Mouse (Mus musculus) forebrain, embryonic 15.5 days (tissue): ENCODE measurements around the gene Psmf1. TPM values are rescaled to one million over a fixed set of nuclear protein-coding genes. Genes with fewer than 3 reads are reported as not detected.

Experiments
- ATAC-seq: fragments of 200-750 bp; cut with Nextera tagmentation; replicated peaks from 2 replicates; pipeline ENCODE4 v1.8.0; 2017; ENCODE audit warnings: mild to moderate bottlenecking, moderate TSS enrichment, moderate library complexity
- H3K27ac ChIP-seq: fragments of 300-500 bp; sonication (generic); replicated peaks from 2 replicates; pipeline ENCODE4 v1.5.1; 2015; ENCODE audit warnings: mild to moderate bottlenecking, inconsistent platforms
- H3K27me3 ChIP-seq: fragments of 300-500 bp; sonication (generic); 2 replicates; pipeline ENCODE4 v1.6.1; 2015; ENCODE audit warnings: inconsistent platforms
- H3K36me3 ChIP-seq: fragments of 300-500 bp; sonication (generic); 2 replicates; pipeline ENCODE4 v1.6.1; 2015; ENCODE audit warnings: mild to moderate bottlenecking, inconsistent platforms
- H3K4me1 ChIP-seq: fragments of 300-500 bp; sonication (generic); 2 replicates; pipeline ENCODE4 v1.6.1; 2015; ENCODE audit warnings: inconsistent platforms
- H3K4me2 ChIP-seq: fragments of 300-500 bp; sonication (generic); replicated peaks from 2 replicates; pipeline ENCODE4 v1.6.1; 2015; ENCODE audit warnings: mild to moderate bottlenecking, inconsistent platforms
- H3K4me3 ChIP-seq: fragments of 300-500 bp; sonication (generic); 2 replicates; pipeline ENCODE4 v1.5.1; 2015; ENCODE audit warnings: mild to moderate bottlenecking, inconsistent platforms
- H3K9ac ChIP-seq: fragments of 300-500 bp; sonication (generic); replicated peaks from 2 replicates; pipeline ENCODE4 v1.6.1; 2015; ENCODE audit warnings: mild to moderate bottlenecking, inconsistent platforms
- H3K9me3 ChIP-seq: fragments of 300-500 bp; sonication (generic); 2 replicates; pipeline ENCODE4 v1.6.1; 2016; ENCODE audit warnings: inconsistent platforms
- WGBS: fragments of 180-500 bp; shearing (Covaris S2); methylation state at CpG from one replicate; pipeline ENCODE4 v1.1.7; 2015; ENCODE audit warnings: mixed read lengths; 5-methylcytosine and 5-hydroxymethylcytosine counted together
- polyA plus RNA-seq: library from polyadenylated mRNA; unstranded; fragments of >200 nt; fragmentation: Nextera tagmentation; extraction: Ambion mirVana; gene quantifications from 2 replicates; pipeline ENCODE4 v1.2.1, GENCODE M21; 2015

The Psmf1 gene
- polyA plus RNA-seq: 51.5 and 55.1 TPM in 2 replicates

- Histone ChIP-seq H3K4me3 (no peak within 1 kb of the TSS), H3K9ac (no peak within 1 kb of the TSS), H3K27me3 (peaks cover 4% of the 10 kb centered on the region; the same call in 1 of the 2 replicates), H3K4me1 (peaks cover 28% of the 10 kb centered on the region), H3K36me3 (no peaks in the 10 kb centered on the region), H3K9me3 (no peaks in the 10 kb centered on the region), H3K27ac (no peak within 1 kb of the TSS), H3K4me2 (no peak within 1 kb of the TSS)
- ATAC-seq: no peak
Measured at GRCm38 (mm10) chr2:151743845-151744244, at the start of gene Psmf1. TSS of gene Psmf1 (minus strand) at chr2:151744186.

DNA sequence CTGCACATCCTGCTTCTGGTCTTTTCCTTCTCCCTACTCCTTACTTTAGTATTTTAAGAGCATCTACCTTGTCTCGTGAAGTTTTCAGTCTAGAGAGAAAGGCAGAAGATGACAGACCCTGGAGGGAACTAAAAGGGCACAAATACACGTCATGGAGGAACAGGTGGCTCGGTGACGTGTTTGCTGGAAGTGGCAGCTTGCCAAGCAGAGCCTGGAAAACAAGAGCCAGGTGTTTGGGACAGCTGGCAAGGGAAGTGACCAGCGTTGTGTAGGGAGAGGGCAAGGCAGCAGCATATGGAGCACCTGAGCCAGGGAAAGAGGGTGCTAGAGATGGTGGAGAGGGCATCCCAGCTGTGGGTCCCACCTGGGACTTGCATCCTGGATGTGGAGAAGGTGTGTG, 47.2 kb upstream of the Psmf1 start:
- no peak overlapping the region for H3K9ac ChIP-seq
- no peaks in the 10 kb centered on the region for H3K27me3 ChIP-seq
- ATAC-seq: no peak
- no peak overlapping the region for H3K4me2 ChIP-seq
- 54% methylated on average over 5 of the region's 5 CpGs for WGBS
- no peak overlapping the region for H3K27ac ChIP-seq
- H3K36me3 ChIP-seq: no peaks in the 10 kb centered on the region
- H3K4me1 ChIP-seq: no peaks in the 10 kb centered on the region
- no peaks in the 10 kb centered on the region for H3K9me3 ChIP-seq
- H3K4me3 ChIP-seq: no peak overlapping the region

DNA sequence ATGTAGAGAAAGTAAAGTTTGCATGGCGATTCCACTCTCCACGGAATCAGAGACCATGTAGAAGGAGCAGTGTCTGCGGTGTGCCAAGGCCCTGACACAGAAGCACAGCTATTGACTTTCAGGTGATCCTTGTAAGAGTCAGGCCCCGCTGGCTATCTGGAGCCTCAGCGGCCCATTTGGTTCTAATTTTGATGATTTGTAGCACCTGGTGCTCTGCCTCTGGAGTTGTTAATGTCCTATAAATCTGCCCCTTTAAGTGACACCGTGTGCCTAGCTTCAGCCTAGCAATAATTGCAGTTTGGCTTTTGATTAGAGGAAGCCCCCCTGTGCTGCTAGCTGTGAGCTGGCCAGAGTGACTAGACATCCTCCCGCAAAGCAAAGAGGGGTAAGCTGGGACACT, 46.2 kb upstream of the Psmf1 start:
- no peak overlapping the region for H3K9ac ChIP-seq
- H3K4me3 ChIP-seq: no peak overlapping the region
- H3K27me3 ChIP-seq: no peaks in the 10 kb centered on the region
- no peak overlapping the region for H3K27ac ChIP-seq
- no peak overlapping the region for H3K4me2 ChIP-seq
- no peaks in the 10 kb centered on the region for H3K4me1 ChIP-seq
- H3K9me3 ChIP-seq: no peaks in the 10 kb centered on the region
- WGBS: 79% methylated on average over 7 of the region's 7 CpGs
- ATAC-seq: no peak
- no peaks in the 10 kb centered on the region for H3K36me3 ChIP-seq

GRCm38 (mm10) chr2:151788221-151788977, 44.4 kb upstream of the Psmf1 start:
- ATAC-seq: no peak
- H3K27me3 ChIP-seq: no peaks in the 10 kb centered on the region
- H3K9ac ChIP-seq: no peak overlapping the region
- H3K4me3 ChIP-seq: no peak overlapping the region
- no peaks in the 10 kb centered on the region for H3K36me3 ChIP-seq
- H3K27ac ChIP-seq: no peak overlapping the region
- WGBS: 85% methylated on average over 7 of the region's 7 CpGs
- no peaks in the 10 kb centered on the region for H3K9me3 ChIP-seq
- no peaks in the 10 kb centered on the region for H3K4me1 ChIP-seq
- H3K4me2 ChIP-seq: no peak overlapping the region

DNA sequence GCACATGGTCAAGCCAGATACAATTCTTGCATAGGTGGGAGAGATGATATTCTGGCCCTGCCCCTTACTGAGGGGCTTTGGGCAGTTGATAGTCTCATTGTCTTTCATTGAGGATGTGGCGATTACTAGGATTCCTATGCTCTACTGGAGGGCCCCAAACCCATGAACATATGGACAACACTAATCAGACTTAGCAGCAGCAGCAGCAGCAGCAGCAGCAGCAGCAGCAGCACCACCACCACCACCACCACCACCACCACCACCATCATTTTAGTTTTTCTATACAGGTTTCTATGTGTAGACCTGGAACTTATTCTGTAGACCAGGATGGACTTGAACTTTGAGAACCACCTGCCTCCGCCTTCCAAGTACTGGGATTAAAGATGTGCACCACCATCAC, 39.5 kb upstream of the Psmf1 start:
- no peak overlapping the region for H3K9ac ChIP-seq
- no peak for ATAC-seq
- no peak overlapping the region for H3K27ac ChIP-seq
- no peak overlapping the region for H3K4me2 ChIP-seq
- 84% methylated on average over 2 of the region's 2 CpGs for WGBS
- H3K4me1 ChIP-seq: no peaks in the 10 kb centered on the region
- no peaks in the 10 kb centered on the region for H3K36me3 ChIP-seq
- H3K4me3 ChIP-seq: no peak overlapping the region
- no peaks in the 10 kb centered on the region for H3K27me3 ChIP-seq
- no peaks in the 10 kb centered on the region for H3K9me3 ChIP-seq

- Histone ChIP-seq H3K4me1 (no peaks in the 10 kb centered on the region), H3K4me2 (no peak overlapping the region), H3K27ac (no peak overlapping the region), H3K9me3 (no peaks in the 10 kb centered on the region), H3K9ac (no peak overlapping the region), H3K4me3 (no peak overlapping the region), H3K27me3 (no peaks in the 10 kb centered on the region), H3K36me3 (no peaks in the 10 kb centered on the region)
- WGBS: 91% methylated on average over 3 of the region's 3 CpGs
- no peak for ATAC-seq
Measured at GRCm38 (mm10) chr2:151777366-151777765, 33.4 kb upstream of the Psmf1 start.

GRCm38 (mm10) chr2:151773476-151773875, 29.5 kb upstream of the Psmf1 start:
- WGBS: 84% methylated on average over 8 of the region's 8 CpGs
- no peaks in the 10 kb centered on the region for H3K9me3 ChIP-seq
- no peak for ATAC-seq
- no peaks in the 10 kb centered on the region for H3K27me3 ChIP-seq
- no peak overlapping the region for H3K4me2 ChIP-seq
- no peaks in the 10 kb centered on the region for H3K36me3 ChIP-seq
- H3K4me3 ChIP-seq: no peak overlapping the region
- H3K9ac ChIP-seq: no peak overlapping the region
- no peaks in the 10 kb centered on the region for H3K4me1 ChIP-seq
- no peak overlapping the region for H3K27ac ChIP-seq

- no peak overlapping the region for H3K4me2 ChIP-seq
- no peak overlapping the region for H3K9ac ChIP-seq
- WGBS: 75% methylated on average over 4 of the region's 4 CpGs
- H3K27me3 ChIP-seq: no peaks in the 10 kb centered on the region
- no peak for ATAC-seq
- H3K4me3 ChIP-seq: no peak overlapping the region
- no peaks in the 10 kb centered on the region for H3K9me3 ChIP-seq
- no peaks in the 10 kb centered on the region for H3K4me1 ChIP-seq
- no peak overlapping the region for H3K27ac ChIP-seq
- no peaks in the 10 kb centered on the region for H3K36me3 ChIP-seq
Measured at GRCm38 (mm10) chr2:151772169-151772568, 28.2 kb upstream of the Psmf1 start.

- Histone ChIP-seq H3K27ac (no peak overlapping the region), H3K36me3 (no peaks in the 10 kb centered on the region), H3K4me1 (peaks cover 5% of the 10 kb centered on the region; the same call in 1 of the 2 replicates), H3K9ac (no peak overlapping the region), H3K9me3 (no peaks in the 10 kb centered on the region), H3K27me3 (no peaks in the 10 kb centered on the region), H3K4me3 (no peak overlapping the region), H3K4me2 (no peak overlapping the region)
- no peak for ATAC-seq
- 89% methylated on average over 2 of the region's 2 CpGs for WGBS
Measured at GRCm38 (mm10) chr2:151764557-151764956, 20.6 kb upstream of the Psmf1 start.

GRCm38 (mm10) chr2:151758806-151759353, 14.9 kb upstream of the Psmf1 start:
- no peaks in the 10 kb centered on the region for H3K27me3 ChIP-seq
- WGBS: 58% methylated on average over 1 of the region's 1 CpGs
- no peak for ATAC-seq

GRCm38 (mm10) chr2:151757451-151757850, 13.5 kb upstream of the Psmf1 start:
- H3K4me2 ChIP-seq: no peak overlapping the region
- H3K4me1 ChIP-seq: no peaks in the 10 kb centered on the region
- ATAC-seq: no peak
- H3K27me3 ChIP-seq: no peaks in the 10 kb centered on the region
- no peaks in the 10 kb centered on the region for H3K36me3 ChIP-seq
- H3K27ac ChIP-seq: no peak overlapping the region
- H3K9ac ChIP-seq: no peak overlapping the region
- WGBS: 77% methylated on average over 5 of the region's 5 CpGs
- H3K9me3 ChIP-seq: no peaks in the 10 kb centered on the region
- H3K4me3 ChIP-seq: no peak overlapping the region

More at GRCm38 (mm10) chr2:151758806-151759353, 14.9 kb upstream of the Psmf1 start:
- Histone ChIP-seq H3K4me2 (no peak overlapping the region), H3K36me3 (no peaks in the 10 kb centered on the region), H3K4me1 (no peaks in the 10 kb centered on the region), H3K9ac (no peak overlapping the region), H3K27ac (no peak overlapping the region), H3K9me3 (no peaks in the 10 kb centered on the region), H3K4me3 (no peak overlapping the region)

DNA sequence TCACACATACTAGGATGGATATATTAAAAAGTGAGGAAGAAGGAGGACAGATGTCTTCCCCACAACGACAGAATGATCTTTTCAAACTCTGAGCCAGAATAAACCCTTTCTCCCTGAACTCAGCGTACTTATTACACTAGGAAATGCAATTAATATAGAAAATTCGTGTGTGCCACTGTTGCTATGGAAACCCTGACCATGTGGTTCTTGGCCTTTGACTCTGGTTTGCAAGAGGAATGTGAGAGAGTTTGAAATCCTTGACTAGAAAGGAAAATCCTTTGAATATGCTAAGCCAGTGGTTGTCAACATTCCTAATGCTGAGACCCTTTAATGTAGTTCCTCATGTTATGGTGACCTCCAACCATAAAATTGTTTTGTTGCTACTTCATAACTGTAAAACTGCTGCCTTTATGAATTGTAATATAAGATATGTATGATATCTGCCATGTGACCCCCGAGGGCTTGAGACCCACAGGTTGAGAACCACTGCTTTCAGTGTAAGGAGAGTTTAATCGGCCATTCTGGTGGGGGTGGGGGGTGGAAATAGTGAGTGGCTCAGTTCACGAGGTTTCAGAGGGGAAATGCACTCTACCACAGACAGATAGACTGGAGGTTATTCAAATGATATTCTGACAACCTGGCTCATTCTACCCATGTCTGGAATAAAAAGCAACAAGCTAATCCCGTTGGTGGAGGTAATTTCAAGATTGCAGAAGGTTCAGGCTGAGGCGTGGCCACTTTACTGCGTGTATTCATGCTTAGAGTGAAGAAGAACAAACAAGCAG, 12.5 kb upstream of the Psmf1 start:
- H3K4me1 ChIP-seq: no peaks in the 10 kb centered on the region
- H3K9me3 ChIP-seq: no peaks in the 10 kb centered on the region
- H3K4me2 ChIP-seq: no peak overlapping the region
- ATAC-seq: no peak
- WGBS: 57% methylated on average over 9 of the region's 9 CpGs
- no peak overlapping the region for H3K27ac ChIP-seq
- no peaks in the 10 kb centered on the region for H3K36me3 ChIP-seq
- no peak overlapping the region for H3K4me3 ChIP-seq
- no peak overlapping the region for H3K9ac ChIP-seq
- no peaks in the 10 kb centered on the region for H3K27me3 ChIP-seq
